Mouse (Mus musculus) small intestine, adult 2 months (tissue): ENCODE results near the gene Tgfb1.

Experiments used
- CTCF ChIP-seq: fragments of 200-500 bp; IDR thresholded peaks from 2 replicates; pipeline ENCODE4 v1.5.1; 2012; ENCODE audit warnings: low read depth, mild to moderate bottlenecking, control low read depth, inconsistent platforms, low read length, moderate library complexity, mixed read lengths; ENCODE audit not compliant: insufficient replicate concordance, insufficient read length; ENCODE audit errors: extremely low read depth
- POLR2A ChIP-seq: fragments of 200-500 bp; IDR thresholded peaks from 2 replicates; pipeline ENCODE4 v1.6.1; 2012; ENCODE audit warnings: low read depth, mild to moderate bottlenecking, control low read depth, inconsistent platforms, low read length, moderate library complexity

DNA sequence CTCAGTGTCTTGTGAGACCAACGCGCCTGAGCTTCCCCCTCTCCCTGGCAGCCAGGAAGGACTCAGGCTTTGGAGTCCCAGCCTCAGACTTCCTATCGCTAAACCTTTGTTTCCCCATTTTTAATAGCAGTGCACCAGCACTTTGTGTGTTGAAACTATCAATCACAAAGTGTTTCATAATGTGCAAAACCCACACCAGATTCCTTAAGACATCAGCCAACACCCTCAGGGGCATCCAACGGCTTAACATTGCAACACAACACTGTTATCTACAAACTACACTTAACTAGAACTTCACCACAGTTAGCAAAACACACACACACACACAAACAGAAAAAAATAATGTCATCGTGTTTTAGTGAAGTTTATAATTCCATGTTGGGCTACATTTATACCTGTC lies 37.0 kb upstream of the Tgfb1 start:
- TF ChIP-seq CTCF = no peak
- no peak for TF ChIP-seq POLR2A
